Mouse (Mus musculus): ENCODE results near the gene Parp9.
"Not testable (repeated sequence)": the region's sequence is repeated elsewhere in the genome, so short reads cannot be mapped to it uniquely, and the experiment has no call there.

Parp9 gene

DNA sequence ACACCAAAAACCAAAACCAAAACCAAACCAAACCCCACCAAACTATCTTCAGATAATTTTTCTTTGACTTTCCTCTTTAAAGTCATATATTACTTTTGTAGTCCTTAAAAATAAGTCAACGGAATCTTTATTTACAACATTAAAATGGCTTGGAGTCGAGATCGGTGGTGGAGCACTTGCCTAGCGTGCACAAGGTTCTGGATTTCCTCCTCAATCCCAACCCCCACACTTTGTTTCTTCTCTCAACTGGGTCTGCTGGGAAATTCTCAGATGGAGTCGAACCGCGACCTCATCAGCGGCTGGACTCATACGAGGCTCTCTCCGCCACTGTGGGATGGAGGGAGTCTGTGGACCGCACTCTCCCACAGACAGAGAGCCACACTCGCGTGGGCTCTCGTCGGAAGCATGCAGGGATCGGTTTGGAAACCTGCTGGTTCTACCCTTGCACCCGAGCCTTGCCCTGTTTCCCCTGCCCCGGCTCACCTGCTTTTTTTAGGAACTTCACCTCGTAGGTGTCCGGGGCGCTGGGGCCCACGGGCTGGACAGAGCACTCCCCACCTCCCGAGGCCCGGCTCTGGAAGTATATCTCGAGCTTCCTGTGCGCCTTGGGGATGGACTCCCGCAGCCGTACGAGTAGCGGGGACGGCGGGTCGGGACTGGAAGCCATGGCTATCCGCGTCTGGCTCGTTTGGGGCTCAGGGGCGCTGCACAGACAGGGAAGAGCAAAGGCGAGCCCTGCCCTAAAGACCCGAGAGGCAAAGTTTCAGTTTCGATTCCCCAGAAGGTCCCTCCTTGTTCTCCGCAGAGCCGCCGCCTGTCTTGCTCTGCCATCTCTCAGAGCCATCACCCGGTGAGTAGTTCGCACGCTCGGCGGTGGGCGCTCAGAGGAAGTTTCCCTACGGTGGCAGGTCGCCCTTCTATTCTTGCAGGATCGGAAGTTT, at the start of gene Parp9, which contains the start of gene Dtx3l:
TSS of gene Parp9 (plus strand) at position 260 of the 941 bp plus-strand sequence.
TSS of gene Dtx3l (minus strand) at position 941 of the 941 bp plus-strand sequence.
- peak in 1 of 2 experiments; percentile 26 for DNase-seq (ENCODE audit: low spot score in 2 of 2)

DNA sequence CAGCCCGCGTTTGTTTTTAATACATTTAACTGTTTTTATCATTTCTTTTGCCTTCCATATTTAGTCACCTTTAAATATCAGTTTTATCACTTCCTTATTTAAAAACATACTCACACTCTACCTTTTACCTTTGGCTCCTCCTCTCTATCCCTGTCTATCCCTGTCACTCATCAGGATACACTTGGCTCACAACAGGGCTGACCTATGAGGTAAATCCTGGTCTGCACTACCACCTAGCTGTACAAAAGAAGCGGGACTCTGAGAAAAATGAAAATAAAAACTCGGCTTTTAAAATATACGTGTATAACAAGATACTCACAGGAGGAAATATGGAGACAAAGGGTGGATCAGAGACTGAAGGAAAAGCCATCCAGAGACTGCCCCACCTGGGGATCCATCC, 49.4 kb upstream of the Parp9 start:
- DNase-seq (ENCODE audit: low spot score in 2 of 2), result no peak

DNA sequence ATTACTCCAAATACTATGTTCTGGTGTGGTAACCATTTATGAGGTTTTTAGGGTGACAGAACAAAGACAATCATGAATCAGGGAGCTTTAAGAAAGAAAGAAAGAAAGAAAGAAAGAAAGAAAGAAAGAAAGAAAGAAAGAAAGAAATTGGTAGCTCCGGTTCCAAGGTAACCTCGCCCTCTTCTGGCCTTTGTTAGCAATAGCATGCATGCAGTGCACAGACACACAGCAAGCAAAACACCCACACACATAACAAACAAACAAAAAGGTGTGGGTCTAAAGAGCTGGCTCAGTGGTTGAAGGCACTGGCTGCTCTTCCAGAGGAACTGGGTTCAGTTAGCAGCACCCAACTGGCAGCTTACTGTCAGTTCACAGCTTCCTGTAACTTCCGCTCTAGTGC, 47.6 kb upstream of the Parp9 start:
- DNase-seq (ENCODE audit: low spot score in 2 of 2), result no peak

DNA sequence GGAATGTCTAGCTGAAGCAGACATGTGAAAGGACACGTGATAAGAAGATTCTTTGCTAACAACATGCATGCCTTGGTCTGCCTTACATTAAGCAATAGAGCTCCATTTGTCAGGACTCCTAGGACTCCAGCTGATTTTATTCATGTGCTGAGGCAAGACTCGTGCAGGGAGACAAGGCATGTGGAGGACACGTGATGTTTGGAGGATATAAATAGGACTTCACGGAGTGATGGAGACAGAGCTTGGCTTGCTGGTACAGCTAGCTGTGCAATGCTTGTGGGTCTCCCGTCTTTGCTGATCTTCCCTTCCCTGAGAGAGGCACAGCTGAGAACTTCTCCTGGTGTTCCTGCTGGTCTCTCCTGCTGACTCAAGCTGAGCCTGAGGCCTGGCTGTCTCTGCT, 46.7 kb upstream of the Parp9 start:
- DNase-seq (ENCODE audit: low spot score in 2 of 2), result not testable (repeated sequence)

DNA sequence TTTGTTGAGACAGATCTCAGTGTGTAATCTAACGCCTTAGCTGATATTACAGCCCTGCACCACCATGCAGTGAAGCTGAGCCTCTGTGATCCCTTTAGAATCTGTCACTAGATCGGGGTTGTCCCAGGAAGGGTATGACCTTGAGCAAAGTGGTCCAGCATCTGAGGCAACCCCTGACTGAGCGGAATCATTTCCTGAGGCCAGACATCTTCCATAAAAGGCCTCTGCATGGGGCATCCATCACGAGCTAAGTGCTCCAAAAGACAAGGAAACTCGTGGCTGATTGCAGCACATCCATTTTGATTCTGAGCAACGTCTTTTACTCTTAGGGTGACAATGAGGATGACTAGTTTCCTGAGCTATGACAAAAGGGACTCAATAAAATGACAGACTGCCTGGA, 43.3 kb upstream of the Parp9 start:
- no peak for DNase-seq (ENCODE audit: low spot score in 2 of 2)

DNA sequence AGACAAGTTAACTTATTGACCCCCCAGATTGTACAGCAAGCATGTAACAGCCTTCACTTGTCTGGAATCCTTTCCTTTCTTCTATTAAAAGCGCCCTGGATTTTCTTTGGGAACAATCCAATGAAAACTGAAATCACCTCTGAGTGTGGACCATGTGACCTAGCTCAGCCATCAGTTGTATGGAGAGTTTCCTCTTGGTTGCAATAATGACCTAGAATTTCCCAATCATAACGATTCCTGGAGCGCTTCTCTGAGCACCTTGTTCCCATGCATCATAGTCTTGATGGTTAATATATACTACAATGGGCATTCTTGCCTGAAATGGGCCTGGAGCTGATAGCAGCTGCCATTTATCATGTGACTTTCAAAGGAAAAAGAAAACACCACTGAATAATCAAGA, 37.7 kb upstream of the Parp9 start:
- DNase-seq (ENCODE audit: low spot score in 2 of 2), result no peak

DNA sequence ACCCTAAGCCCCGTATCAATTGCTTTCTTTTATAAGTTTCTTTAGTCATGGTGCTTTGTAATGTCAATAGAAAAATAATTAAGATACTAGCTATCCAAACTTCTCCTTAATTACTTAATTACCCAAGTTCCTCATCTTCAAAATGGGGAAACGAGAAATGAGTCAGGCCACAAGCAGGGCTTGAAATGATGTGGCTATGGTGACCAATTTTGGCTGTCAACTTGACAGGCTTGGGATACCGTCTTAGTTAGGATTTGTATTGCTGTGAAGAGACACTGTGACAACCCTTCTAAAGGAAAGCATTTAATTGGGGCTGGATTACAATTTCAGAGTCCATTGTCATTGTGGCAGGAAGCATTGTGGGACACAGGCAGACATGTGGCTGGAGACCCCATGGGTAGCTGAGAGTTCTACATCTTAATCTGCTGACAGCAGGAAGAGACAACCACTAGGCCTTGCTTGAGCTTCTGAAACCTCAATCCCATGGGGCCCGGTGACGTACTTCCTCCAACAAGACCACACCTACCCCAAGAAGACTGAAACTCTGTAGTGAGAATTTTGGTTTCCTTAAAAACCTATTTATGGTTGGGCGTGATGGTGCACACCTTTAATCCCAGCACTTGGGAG, 35.1 kb upstream of the Parp9 start:
- no peak for DNase-seq (ENCODE audit: low spot score in 2 of 2)

DNA sequence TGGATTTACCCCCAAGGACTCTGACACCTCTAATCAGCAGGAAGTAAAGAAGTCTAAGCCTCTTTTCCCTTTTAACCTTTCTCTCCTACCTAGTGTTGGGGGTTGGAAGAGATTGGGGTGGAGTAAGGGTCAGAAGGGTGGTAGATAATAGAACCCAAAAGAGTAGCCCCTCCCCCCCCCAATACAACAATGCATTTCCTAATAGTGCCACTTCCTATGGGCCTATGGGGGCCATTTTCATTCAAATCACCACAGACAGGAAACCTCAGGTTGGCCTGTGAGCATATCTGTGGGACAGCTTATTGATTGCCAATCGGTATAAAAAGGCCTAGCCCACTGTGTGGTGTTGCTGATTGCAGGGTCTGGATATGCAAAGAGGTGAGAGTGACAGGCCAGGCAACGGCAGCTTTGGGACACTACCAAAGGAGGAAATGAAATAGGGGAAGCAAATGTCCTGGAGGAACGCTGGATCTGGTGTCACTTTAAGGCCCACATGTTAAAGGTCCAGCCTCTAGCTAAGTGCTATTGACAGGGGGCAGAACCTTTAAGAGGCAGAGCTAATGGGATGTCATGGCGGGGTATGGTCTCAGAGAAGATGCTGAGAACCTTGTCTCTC, 34.0 kb upstream of the Parp9 start:
- DNase-seq (ENCODE audit: low spot score in 2 of 2), result no peak

DNA sequence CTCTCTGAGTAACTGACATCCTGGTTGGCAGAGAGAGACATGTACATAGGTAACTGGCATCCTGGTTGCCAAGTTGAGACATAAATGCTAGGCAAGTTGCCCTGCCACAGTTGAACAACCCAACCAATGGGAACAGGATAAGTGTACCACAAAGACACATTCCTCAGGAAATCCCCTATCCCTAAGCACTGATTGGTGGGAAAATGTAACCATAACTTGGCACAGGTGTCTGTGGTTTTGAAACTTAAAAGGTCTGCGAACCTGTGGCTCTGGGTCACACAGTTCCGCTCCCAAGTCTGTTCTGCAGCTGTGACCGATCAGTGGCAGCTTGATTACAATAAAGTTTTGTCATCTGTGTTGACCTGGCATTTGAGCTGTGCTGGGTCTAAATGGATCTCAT, 32.9 kb upstream of the Parp9 start:
- DNase-seq (ENCODE audit: low spot score in 2 of 2), result no peak

DNA sequence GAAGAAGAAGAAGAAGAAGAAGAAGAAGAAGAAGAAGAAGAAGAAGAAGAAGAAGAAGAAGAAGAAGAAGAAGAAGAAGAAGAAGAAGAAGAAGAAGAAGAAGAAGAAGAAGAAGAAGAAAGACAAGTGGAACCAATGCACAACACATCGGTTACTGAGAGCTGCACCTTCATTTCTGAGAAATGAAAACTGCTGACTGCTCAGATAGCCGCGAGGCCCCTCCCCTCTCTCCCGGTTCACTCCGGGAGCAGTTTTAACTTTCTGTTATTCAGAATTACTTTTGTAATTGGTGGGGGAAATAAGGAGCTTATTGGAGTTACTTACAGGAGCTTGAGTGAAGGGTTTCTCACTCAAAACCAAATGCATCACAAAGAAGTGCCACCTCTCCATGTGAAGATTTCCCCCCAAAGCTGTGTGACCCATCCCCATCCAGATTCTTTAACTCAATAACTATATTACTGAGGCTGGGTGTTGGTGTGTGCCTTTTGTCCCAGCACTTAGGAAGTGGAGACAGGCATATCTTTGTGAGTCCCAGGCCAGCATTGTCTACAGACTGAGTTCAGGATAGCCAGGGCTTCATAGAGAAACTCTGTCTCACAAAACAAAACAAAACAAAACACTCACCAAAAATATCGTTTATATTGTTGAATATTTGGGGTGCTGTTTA, 32.3 kb upstream of the Parp9 start:
- DNase-seq (ENCODE audit: low spot score in 2 of 2), result no peak

DNA sequence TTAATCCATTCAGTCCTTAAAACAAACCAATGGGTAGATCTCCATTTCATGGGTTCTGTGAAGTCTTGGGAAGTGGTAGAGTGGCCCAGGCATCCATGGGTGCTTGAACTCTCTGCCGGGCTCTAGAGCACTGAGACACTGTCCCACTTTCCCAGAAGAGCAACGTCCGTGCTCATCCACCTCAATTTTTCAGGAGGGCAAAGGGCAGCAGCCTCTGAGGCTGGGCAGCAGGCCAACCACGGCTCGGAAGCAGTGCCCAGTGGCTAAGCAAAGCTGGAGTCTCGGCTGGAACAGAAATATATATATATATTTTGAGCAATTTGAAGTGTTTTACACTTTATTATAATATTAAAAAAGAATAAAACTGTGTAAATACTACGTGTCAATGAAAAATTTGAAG, 31.4 kb upstream of the Parp9 start:
- DNase-seq (ENCODE audit: low spot score in 2 of 2), result no peak

DNA sequence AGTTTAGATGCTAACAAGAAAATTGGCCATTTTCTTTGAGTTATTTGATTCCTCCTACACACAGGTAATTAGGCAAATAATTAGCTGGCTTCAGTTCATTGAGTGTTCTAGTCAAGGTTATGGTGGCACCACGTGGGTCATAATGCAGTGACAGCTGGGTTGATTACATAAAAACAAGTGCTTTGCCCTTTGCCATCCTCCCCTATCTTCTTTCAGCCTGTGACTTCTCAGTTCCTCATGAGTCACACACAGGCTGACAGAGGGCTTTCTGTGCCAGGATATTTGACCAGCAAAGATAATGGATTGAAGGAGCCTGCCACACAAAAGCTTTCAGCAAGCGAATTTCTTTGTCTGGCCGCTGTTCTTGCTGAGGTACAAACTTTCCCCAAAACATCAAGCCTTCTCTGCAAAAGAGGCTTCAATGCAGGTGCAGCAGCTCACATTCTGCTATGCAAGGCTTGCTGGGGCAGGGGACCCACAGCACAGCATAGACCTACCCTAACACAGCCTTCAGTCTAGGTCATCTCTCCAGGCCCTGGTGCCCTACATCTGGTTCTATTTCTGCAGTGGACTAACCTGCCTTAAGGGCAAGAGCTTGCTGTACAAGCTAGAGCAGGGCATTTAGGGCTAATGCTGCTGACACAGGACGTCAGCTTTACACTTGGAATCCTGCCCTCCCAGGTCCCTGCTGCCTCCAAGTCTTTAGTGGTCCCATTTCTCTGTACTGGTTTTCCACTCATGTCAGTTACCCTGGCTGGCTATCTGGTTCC, 30.7 kb upstream of the Parp9 start:
- no peak for DNase-seq (ENCODE audit: low spot score in 2 of 2)

DNA sequence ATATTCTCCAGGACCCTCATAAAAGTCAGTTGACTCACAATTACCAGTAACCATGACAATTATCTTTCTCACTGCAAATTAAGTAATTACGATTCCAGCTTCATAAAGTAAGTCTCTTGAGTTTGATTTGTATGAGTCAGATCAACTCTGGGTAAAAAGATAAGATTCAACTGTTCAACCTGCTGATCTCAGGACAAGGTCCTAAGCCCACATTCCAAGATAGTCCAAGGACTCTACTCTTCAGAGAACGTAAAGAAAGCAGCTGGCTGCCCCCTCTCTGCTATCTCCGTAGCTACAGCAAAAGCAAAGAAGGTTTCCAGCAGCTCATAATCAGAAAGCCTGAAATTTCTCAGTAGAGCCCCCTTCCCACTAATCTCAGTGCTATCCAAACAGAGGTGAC, 26.8 kb upstream of the Parp9 start:
- DNase-seq (ENCODE audit: low spot score in 2 of 2), result no peak

DNA sequence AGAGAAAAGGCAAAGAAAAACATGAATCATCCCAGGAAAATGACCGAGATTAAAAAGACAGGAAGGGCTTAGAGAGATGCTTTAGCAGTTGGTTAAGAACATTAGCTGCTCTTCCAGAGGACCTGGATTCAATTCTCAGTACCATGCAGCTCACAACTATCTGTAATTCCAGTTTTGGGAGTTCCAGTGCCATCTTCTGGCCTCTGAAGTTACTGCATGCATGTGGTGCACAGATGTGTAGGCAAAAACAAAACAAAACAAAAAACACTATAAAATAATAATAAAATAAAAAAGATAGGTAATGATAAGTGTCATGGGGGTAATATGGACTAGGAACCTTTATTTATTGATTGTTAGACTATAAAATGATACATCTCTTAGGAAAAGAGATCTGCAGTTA, 24.7 kb upstream of the Parp9 start:
- DNase-seq (ENCODE audit: low spot score in 2 of 2), result no peak

DNA sequence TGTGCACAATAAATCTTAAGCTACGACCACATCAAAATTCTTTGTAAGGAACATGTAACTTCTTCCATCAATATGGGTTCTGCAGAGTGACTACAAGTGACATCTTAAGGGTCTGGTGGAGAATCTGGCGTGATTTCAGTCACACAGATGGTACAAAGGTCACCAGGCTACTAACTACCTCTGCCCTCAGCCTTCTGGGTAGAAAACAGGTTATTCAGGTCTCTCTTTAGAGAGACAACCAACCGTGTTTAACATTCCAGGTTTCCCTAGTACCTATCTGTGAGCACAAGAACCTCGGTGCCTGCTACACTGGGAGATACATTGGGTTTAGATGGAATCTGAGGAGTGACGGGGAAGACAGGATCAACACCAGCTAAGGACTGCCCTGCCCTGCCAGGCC, 24.0 kb upstream of the Parp9 start:
- no peak for DNase-seq (ENCODE audit: low spot score in 2 of 2)

DNA sequence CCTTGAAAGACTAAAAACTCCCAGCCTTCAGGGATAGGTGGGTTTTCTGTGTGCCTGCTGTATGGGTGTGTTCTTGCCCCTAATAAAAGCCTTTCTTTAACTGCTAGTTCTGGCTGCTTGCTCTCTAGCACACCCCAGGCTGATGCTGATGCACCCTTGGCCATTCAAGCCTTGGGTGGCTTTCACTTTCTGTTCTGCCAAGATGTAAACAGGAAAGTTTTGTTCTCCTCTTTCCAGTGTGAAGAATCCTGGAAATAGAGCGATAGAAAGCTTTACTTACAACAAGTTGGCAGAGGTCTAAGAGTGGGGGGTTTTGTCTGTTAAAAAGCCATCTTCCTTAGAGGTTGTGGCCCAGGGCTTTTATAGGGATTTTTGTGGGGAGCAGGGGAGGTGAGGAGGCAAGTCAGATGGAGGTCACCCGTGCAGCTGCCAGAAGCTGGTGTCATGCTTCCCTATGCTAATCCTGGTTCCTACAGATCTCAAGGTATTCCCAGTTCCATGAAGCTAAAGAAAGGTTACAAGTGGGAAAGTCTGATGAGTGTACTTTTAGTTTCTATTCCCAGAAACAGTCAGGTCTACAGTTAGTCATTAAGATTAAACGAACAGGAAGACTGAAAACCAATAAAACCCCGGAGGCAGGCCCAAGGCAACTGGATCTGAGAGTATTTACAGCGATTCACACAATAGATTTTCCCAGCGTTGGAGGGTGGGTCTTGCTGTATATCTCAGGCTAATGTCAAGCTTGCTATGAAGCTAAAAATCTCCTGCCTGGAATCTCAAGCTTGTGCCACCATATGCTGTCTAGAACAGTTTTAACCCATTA, 19.3 kb upstream of the Parp9 start:
- no peak for DNase-seq (ENCODE audit: low spot score in 2 of 2)

DNA sequence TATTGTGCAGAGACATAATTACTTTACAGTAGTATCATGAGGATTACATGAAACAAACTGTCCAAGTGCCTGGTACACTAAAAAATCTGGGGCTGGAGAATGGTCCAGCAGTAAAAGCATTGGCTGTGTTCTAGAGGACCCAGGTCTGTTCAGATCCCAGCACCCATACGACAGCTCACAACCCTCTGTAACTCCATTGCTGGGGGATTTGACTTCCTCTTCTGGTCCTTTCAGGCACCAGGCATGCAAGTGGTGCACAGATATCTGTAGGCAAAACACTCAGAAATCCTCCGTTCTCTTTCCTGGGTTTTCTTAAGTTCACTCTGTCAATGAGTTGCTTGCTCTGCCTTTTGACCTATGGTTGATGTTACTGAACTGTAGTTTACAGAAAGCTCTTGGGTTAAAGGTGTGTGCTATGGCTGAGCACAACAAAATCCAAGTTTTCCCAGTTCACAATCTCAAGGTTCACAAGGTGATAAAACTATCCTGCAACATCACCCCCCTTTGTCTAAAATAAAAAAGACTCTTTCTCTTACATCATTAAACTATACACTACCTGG, 16.5 kb upstream of the Parp9 start:
- no peak for DNase-seq (ENCODE audit: low spot score in 2 of 2)

DNA sequence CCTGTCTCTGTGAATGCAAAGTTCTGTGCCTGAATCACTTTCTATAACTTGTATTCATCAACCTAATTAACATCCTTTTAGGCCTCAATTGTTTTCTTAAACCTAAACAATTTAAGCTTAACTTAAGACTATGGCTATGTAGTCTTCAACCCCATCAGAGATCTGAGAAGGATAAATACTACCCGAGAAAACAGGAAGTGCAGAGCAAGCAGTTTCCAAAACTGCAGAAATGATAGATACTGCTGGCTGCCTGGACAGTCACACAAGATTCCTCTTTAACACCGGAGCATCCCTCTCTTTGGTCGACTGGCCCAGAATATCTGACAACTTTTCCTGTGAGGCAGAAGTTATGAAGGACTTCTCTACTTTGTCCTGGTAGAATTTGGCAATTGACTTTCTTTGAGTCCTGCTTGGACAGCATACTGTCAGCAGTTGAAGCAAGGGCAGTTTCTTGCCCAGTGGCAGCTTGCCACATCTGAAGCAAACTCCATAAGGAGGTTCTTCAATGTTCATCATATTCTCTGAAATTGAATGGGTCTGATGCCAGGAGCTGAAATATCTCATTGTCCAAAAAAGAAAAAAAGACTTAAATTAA, 15.9 kb upstream of the Parp9 start:
- no peak for DNase-seq (ENCODE audit: low spot score in 2 of 2)

DNA sequence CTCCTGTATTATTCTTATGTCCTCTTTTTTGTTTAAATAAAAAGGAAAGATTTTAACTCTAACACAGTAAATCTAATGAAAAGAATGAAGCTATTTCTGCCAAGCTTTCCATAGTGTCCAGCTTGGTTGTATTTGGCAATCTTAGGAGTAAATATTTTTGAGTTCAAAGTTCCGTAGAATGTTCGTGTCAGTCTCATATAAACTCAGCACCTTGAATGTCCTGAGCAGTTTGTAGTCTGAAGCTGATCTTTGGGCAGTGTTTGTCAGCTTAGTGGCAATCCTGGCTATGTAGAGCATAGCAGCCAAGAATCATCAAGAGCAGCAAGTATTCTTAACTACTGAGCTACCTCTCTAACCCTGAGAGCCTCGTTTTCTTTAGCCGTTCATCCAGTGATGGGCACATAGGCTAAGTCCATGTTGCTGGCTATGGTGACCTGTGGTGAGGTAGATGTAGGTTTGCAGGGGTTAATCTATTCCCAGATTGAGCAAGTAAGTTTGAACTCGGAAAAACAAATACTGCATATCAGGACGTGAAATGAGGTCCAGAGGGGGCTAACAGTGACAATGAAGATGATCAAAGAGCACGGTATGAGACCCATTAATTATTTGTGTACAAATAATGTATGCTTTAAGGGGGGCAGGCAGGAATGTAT, 14.6 kb upstream of the Parp9 start:
- no peak for DNase-seq (ENCODE audit: low spot score in 2 of 2)
